Mouse (Mus musculus) spleen, postnatal 10 days (tissue): ENCODE results near the gene Paxbp1.
A peak's percentile ranks its signal among the peaks of the same experiment; 100 is the strongest.

Source experiments
- DNase-seq, 2 experiments: peaks; one replicate each; pipeline ENCODE4 v3.0.0; 2021 to 2022; ENCODE audit warnings: low spot score in 2 of 2

Paxbp1 gene

GRCm38 (mm10) chr16:90997822-90998221 lies 46.5 kb downstream of the Paxbp1 start:
- no peak for DNase-seq

- no peak for DNase-seq
These were observed 47.8 kb downstream of the Paxbp1 start for GRCm38 (mm10) chr16:90996327-90997243.

GRCm38 (mm10) chr16:90995498-90995897 lies 48.8 kb downstream of the Paxbp1 start:
- DNase-seq, result no peak

GRCm38 (mm10) chr16:90995023-90995422 lies 49.3 kb downstream of the Paxbp1 start:
- no peak for DNase-seq

- DNase-seq, result no peak
These were observed 55.2 kb downstream of the Paxbp1 start for GRCm38 (mm10) chr16:90989162-90989561.

- no peak for DNase-seq
These were observed 55.7 kb downstream of the Paxbp1 start for GRCm38 (mm10) chr16:90988665-90989064.

- DNase-seq, result peak in 1 of 2 experiments; percentile 42
These were observed 56.3 kb downstream of the Paxbp1 start for GRCm38 (mm10) chr16:90988039-90988438.

- DNase-seq, result no peak
These were observed 73.3 kb downstream of the Paxbp1 start for GRCm38 (mm10) chr16:90971004-90971403.

GRCm38 (mm10) chr16:90966241-90966640 lies 78.1 kb downstream of the Paxbp1 start:
- no peak for DNase-seq

GRCm38 (mm10) chr16:90964302-90964701 lies 80.0 kb downstream of the Paxbp1 start:
- peak; percentile 36 to 59 for DNase-seq
